Comparison of ENCODE assay signal across 14 mouse cellular contexts in genomic region chr6:72492892-72493291, GRCm38 (mm10). TPM values are rescaled to one million over a fixed set of nuclear protein-coding genes. Genes with fewer than 3 reads are reported as not detected.
DNase-seq lines count a peak whose midpoint lies in the region; ATAC-seq and TF ChIP-seq lines count a peak whose summit lies in the region.
"Had no signal": no experiment of that assay in that cellular context is flagged by ENCODE, and none has a peak within 500 bp of the region (broad histone marks: within the 10 kb centered on the region; RNA-seq: fewer than 3 reads in every experiment).

No protein-coding gene starts in this region.

- no peaks in the 10 kb centered on the region for H3K4me1 ChIP-seq in stomach, embryonic 14.5 days (ENCODE audit: control insufficient read depth, insufficient read depth, low read length)
- no peaks in the 10 kb centered on the region for H3K4me1 ChIP-seq in stomach, postnatal 0 days (replicated peaks; ENCODE audit: control insufficient read depth, insufficient read depth)
- peaks cover 38% of the 10 kb centered on the region for H3K4me1 ChIP-seq in heart, embryonic 10.5 days
- H3K4me1 ChIP-seq in liver, embryonic 13.5 days (replicated peaks) = peaks cover 15% of the 10 kb centered on the region
- H3K4me1 ChIP-seq in small intestine, adult 2 months (ENCODE audit: control insufficient read depth, insufficient read depth, insufficient read length, low read length) = peaks cover 17% of the 10 kb centered on the region; the same call in 1 of the 2 replicates
- no peaks in the 10 kb centered on the region for H3K4me1 ChIP-seq in hindbrain, postnatal 0 days (ENCODE audit: insufficient read depth, low read length)
- 0 out of 2 replicates have a peak, but pooled peaks cover 2% of the 10 kb centered on the region for H3K4me1 ChIP-seq in thymus, adult 2 months (replicated peaks; ENCODE audit: control insufficient read depth, insufficient read depth, low read length)
- H3K4me1 ChIP-seq: hindbrain, embryonic 15.5 days; neural tube, embryonic 13.5 days had no signal

- whole genome bisulfite sequencing in stomach, embryonic 14.5 days = 42% methylated on average over 6 of the region's 6 CpGs
- WGBS in stomach, postnatal 0 days = 35% methylated on average over 6 of the region's 6 CpGs
- 37% methylated on average over 6 of the region's 6 CpGs for WGBS in heart, embryonic 10.5 days
- 13% methylated on average over 6 of the region's 6 CpGs for WGBS in liver, embryonic 13.5 days (ENCODE audit: insufficient replicate concordance)
- 12% methylated on average over 6 of the region's 6 CpGs for WGBS in small intestine, adult 2 months
- 85% methylated on average over 6 of the region's 6 CpGs for WGBS in hindbrain, postnatal 0 days
- 92% methylated on average over 6 of the region's 6 CpGs for WGBS in thymus, adult 2 months

- H3K36me3 ChIP-seq in stomach, embryonic 14.5 days (ENCODE audit: control insufficient read depth, insufficient read depth, low read length) = no peaks in the 10 kb centered on the region
- no peaks in the 10 kb centered on the region for H3K36me3 ChIP-seq in stomach, postnatal 0 days (ENCODE audit: control insufficient read depth, insufficient read depth, low read length)
- H3K36me3 ChIP-seq in heart, embryonic 10.5 days = no peaks in the 10 kb centered on the region
- H3K36me3 ChIP-seq in liver, embryonic 13.5 days = no peaks in the 10 kb centered on the region
- no peaks in the 10 kb centered on the region for H3K36me3 ChIP-seq in small intestine, adult 2 months (ENCODE audit: control insufficient read depth, insufficient read depth, low read length)
- H3K36me3 ChIP-seq in hindbrain, postnatal 0 days (ENCODE audit: insufficient read depth, low read length) = no peaks in the 10 kb centered on the region
- no peaks in the 10 kb centered on the region for H3K36me3 ChIP-seq in thymus, adult 2 months (ENCODE audit: control insufficient read depth, insufficient read depth, low read length)
- H3K36me3 ChIP-seq: hindbrain, embryonic 15.5 days; neural tube, embryonic 13.5 days had no signal

- no peaks in the 10 kb centered on the region for H3K27me3 ChIP-seq in stomach, embryonic 14.5 days (ENCODE audit: control insufficient read depth, insufficient read depth, low read length)
- no peaks in the 10 kb centered on the region for H3K27me3 ChIP-seq in stomach, postnatal 0 days (ENCODE audit: control insufficient read depth, insufficient read depth, low read length)
- no peaks in the 10 kb centered on the region for H3K27me3 ChIP-seq in heart, embryonic 10.5 days (ENCODE audit: insufficient read depth, poor library complexity, severe bottlenecking)
- no peaks in the 10 kb centered on the region for H3K27me3 ChIP-seq in liver, embryonic 13.5 days
- no peaks in the 10 kb centered on the region for H3K27me3 ChIP-seq in small intestine, adult 2 months (ENCODE audit: control insufficient read depth, insufficient read depth, low read length)
- H3K27me3 ChIP-seq in hindbrain, postnatal 0 days (ENCODE audit: insufficient read depth, low read length) = no peaks in the 10 kb centered on the region
- no peaks in the 10 kb centered on the region for H3K27me3 ChIP-seq in thymus, adult 2 months (ENCODE audit: control insufficient read depth, insufficient read depth, low read length)
- H3K27me3 ChIP-seq: hindbrain, embryonic 15.5 days; neural tube, embryonic 13.5 days had no signal

- no peak for DNase-seq in stomach, postnatal 0 days (ENCODE audit: low spot score)
- DNase-seq in heart, embryonic 10.5 days (ENCODE audit: low spot score) = no peak
- DNase-seq in liver, embryonic 13.5 days = peak; percentile 29
- no peak for DNase-seq in hindbrain, postnatal 0 days (ENCODE audit: low spot score)
- DNase-seq in spleen, adult 12 weeks (ENCODE audit: low spot score) = no peak
- DNase-seq in thymus, adult 2 months = no peak
- DNase-seq: adrenal gland, postnatal 25 days; cerebellum, postnatal 14 days; gastrocnemius, postnatal 10 days; thymus, postnatal 36 days had no signal

- no peaks in the 10 kb centered on the region for H3K9me3 ChIP-seq in stomach, embryonic 14.5 days (ENCODE audit: control insufficient read depth, low read depth, low read length)
- no peaks in the 10 kb centered on the region for H3K9me3 ChIP-seq in stomach, postnatal 0 days (ENCODE audit: control insufficient read depth, low read length)
- H3K9me3 ChIP-seq in heart, embryonic 10.5 days = no peaks in the 10 kb centered on the region
- H3K9me3 ChIP-seq in liver, embryonic 13.5 days (replicated peaks) = no peaks in the 10 kb centered on the region
- no peaks in the 10 kb centered on the region for H3K9me3 ChIP-seq in hindbrain, postnatal 0 days (ENCODE audit: low read length)
- H3K9me3 ChIP-seq: hindbrain, embryonic 15.5 days; neural tube, embryonic 13.5 days had no signal

- no peak overlapping the region for H3K4me3 ChIP-seq in stomach, embryonic 14.5 days (ENCODE audit: low read depth, low read length)
- no peak overlapping the region for H3K4me3 ChIP-seq in stomach, postnatal 0 days (ENCODE audit: low read depth, low read length)
- H3K4me3 ChIP-seq in heart, embryonic 10.5 days = no peak overlapping the region
- no peak overlapping the region for H3K4me3 ChIP-seq in liver, embryonic 13.5 days (replicated peaks)
- no peak overlapping the region for H3K4me3 ChIP-seq in small intestine, adult 2 months (ENCODE audit: low read depth, low read length)
- H3K4me3 ChIP-seq in hindbrain, postnatal 0 days (ENCODE audit: low read length) = no peak overlapping the region
- H3K4me3 ChIP-seq in thymus, adult 2 months (ENCODE audit: control insufficient read depth, insufficient read depth, low read length) = no peak overlapping the region
- H3K4me3 ChIP-seq: hindbrain, embryonic 15.5 days; neural tube, embryonic 13.5 days had no signal

- H3K4me2 ChIP-seq in stomach, embryonic 14.5 days (replicated peaks; ENCODE audit: low read depth, low read length) = no peak overlapping the region
- no peak overlapping the region for H3K4me2 ChIP-seq in stomach, postnatal 0 days (replicated peaks; ENCODE audit: low read depth)
- no peak overlapping the region for H3K4me2 ChIP-seq in liver, embryonic 13.5 days
- no peak overlapping the region for H3K4me2 ChIP-seq in hindbrain, postnatal 0 days (ENCODE audit: low read depth, low read length)
- H3K4me2 ChIP-seq: hindbrain, embryonic 15.5 days; neural tube, embryonic 13.5 days had no signal

- H3K27ac ChIP-seq in stomach, embryonic 14.5 days (ENCODE audit: low read length) = no peak overlapping the region
- H3K27ac ChIP-seq in stomach, postnatal 0 days (replicated peaks) = no peak overlapping the region
- H3K27ac ChIP-seq in heart, embryonic 10.5 days = peak overlapping the region; percentile 13; the same call in 1 of the 2 replicates
- no peak overlapping the region for H3K27ac ChIP-seq in liver, embryonic 13.5 days
- H3K27ac ChIP-seq in small intestine, adult 2 months (ENCODE audit: insufficient read depth, low read depth, low read length) = peak overlapping the region; percentile 70
- no peak overlapping the region for H3K27ac ChIP-seq in hindbrain, postnatal 0 days
- no peak overlapping the region for H3K27ac ChIP-seq in thymus, adult 2 months (ENCODE audit: control insufficient read depth, insufficient read depth, low read length)
- H3K27ac ChIP-seq: hindbrain, embryonic 15.5 days; neural tube, embryonic 13.5 days had no signal

- TF ChIP-seq POLR2A in small intestine, adult 2 months (IDR thresholded peaks at IDR 0.05; ENCODE audit: low read depth, low read length) = no peak
- no peak for TF ChIP-seq POLR2A in thymus, adult 2 months (IDR thresholded peaks at IDR 0.05; ENCODE audit: control insufficient read depth, extremely low read depth, insufficient read depth, low read length, poor library complexity)

- no peak for TF ChIP-seq EP300 in stomach, postnatal 0 days (optimal IDR thresholded peaks at IDR 0.05)

- peak; percentile 28; the same call in 1 of the 2 replicates for ATAC-seq in stomach, embryonic 14.5 days (ENCODE audit: insufficient number of reproducible peaks, insufficient read depth, low FRiP score, low read depth)
- ATAC-seq in stomach, postnatal 0 days (ENCODE audit: low FRiP score, low TSS enrichment) = no peak
- peak; percentile 83 for ATAC-seq in liver, embryonic 13.5 days (ENCODE audit: low read depth)
- no peak for ATAC-seq in hindbrain, postnatal 0 days

- no peak overlapping the region for H3K9ac ChIP-seq in stomach, embryonic 14.5 days (replicated peaks; ENCODE audit: low read depth, low read length)
- H3K9ac ChIP-seq in stomach, postnatal 0 days (ENCODE audit: low read length) = no peak overlapping the region
- no peak overlapping the region for H3K9ac ChIP-seq in liver, embryonic 13.5 days
- H3K9ac ChIP-seq in hindbrain, postnatal 0 days (replicated peaks; ENCODE audit: low read length) = no peak overlapping the region
- H3K9ac ChIP-seq: hindbrain, embryonic 15.5 days; neural tube, embryonic 13.5 days had no signal

- no peak for TF ChIP-seq CTCF in stomach, postnatal 0 days (IDR thresholded peaks at IDR 0.05; ENCODE audit: low read depth)
- no peak for TF ChIP-seq CTCF in small intestine, adult 2 months (IDR thresholded peaks at IDR 0.05; ENCODE audit: extremely low read depth, insufficient read length, insufficient replicate concordance, low read depth, low read length)
- TF ChIP-seq CTCF in hindbrain, postnatal 0 days (IDR thresholded peaks at IDR 0.05; ENCODE audit: low read depth) = no peak
- no peak for TF ChIP-seq CTCF in thymus, adult 2 months (IDR thresholded peaks at IDR 0.05; ENCODE audit: borderline replicate concordance, control insufficient read depth, extremely low read depth, insufficient read depth, low read length, poor library complexity)

RNA-seq across cellular contexts. Expression of gene Sh2d6, which starts 28.6 kb away (rescaled TPM):
- 0.32 TPM in 1 of 2 replicates, not detected in the other for polyA plus RNA-seq in stomach, embryonic 14.5 days (2014; fragmentation: Nextera tagmentation; extraction: Ambion mirVana)
- polyA plus RNA-seq in stomach, postnatal 0 days (2015; fragmentation: Nextera tagmentation; extraction: Ambion mirVana) = 0.12 and 0.21 TPM in 2 replicates
- 0.15 TPM in 1 of 2 replicates, not detected in the other for polyA plus RNA-seq in heart, embryonic 10.5 days (2016; fragmentation: Nextera tagmentation; extraction: Ambion mirVana)
- polyA plus RNA-seq in liver, embryonic 13.5 days (2015; fragmentation: Nextera tagmentation; extraction: Ambion mirVana) = not detected in 2 replicates
- polyA plus RNA-seq in small intestine, adult 2 months (2012; rRNA removed) = 9.9 and 22.2 TPM in 2 replicates
- not detected in 2 replicates for total RNA-seq in hindbrain, postnatal 0 days (2014; rRNA removed)
- 0.26 and 0.40 TPM in 2 replicates for polyA plus RNA-seq in hindbrain, postnatal 0 days (2015; fragmentation: Nextera tagmentation; extraction: Ambion mirVana)
- polyA plus RNA-seq in thymus, adult 2 months (2012; rRNA removed) = 4.5 and 6.5 TPM in 2 replicates

RNA-seq across cellular contexts. Expression of gene Capg, which starts 51.3 kb away (rescaled TPM):
- polyA plus RNA-seq in stomach, embryonic 14.5 days (2014; fragmentation: Nextera tagmentation; extraction: Ambion mirVana) = 82.6 and 85.0 TPM in 2 replicates
- polyA plus RNA-seq in stomach, postnatal 0 days (2015; fragmentation: Nextera tagmentation; extraction: Ambion mirVana) = 120 and 130 TPM in 2 replicates
- polyA plus RNA-seq in heart, embryonic 10.5 days (2016; fragmentation: Nextera tagmentation; extraction: Ambion mirVana) = 23.2 and 23.8 TPM in 2 replicates
- polyA plus RNA-seq in liver, embryonic 13.5 days (2015; fragmentation: Nextera tagmentation; extraction: Ambion mirVana) = 13.9 and 15.2 TPM in 2 replicates
- 17.5 and 53.4 TPM in 2 replicates for polyA plus RNA-seq in small intestine, adult 2 months (2012; rRNA removed)
- 5.8 and 10.6 TPM in 2 replicates for total RNA-seq in hindbrain, postnatal 0 days (2014; rRNA removed)
- polyA plus RNA-seq in hindbrain, postnatal 0 days (2015; fragmentation: Nextera tagmentation; extraction: Ambion mirVana) = 10.0 and 11.2 TPM in 2 replicates
- polyA plus RNA-seq in thymus, adult 2 months (2012; rRNA removed) = 49.1 and 50.6 TPM in 2 replicates

RNA-seq across cellular contexts. Expression of gene Mat2a, which starts 53.5 kb away (rescaled TPM):
- polyA plus RNA-seq in stomach, embryonic 14.5 days (2014; fragmentation: Nextera tagmentation; extraction: Ambion mirVana) = 333 and 352 TPM in 2 replicates
- 143 and 146 TPM in 2 replicates for polyA plus RNA-seq in stomach, postnatal 0 days (2015; fragmentation: Nextera tagmentation; extraction: Ambion mirVana)
- 353 and 387 TPM in 2 replicates for polyA plus RNA-seq in heart, embryonic 10.5 days (2016; fragmentation: Nextera tagmentation; extraction: Ambion mirVana)
- 235 and 254 TPM in 2 replicates for polyA plus RNA-seq in liver, embryonic 13.5 days (2015; fragmentation: Nextera tagmentation; extraction: Ambion mirVana)
- 19.5 and 20.1 TPM in 2 replicates for polyA plus RNA-seq in small intestine, adult 2 months (2012; rRNA removed)
- 70.5 and 105 TPM in 2 replicates for total RNA-seq in hindbrain, postnatal 0 days (2014; rRNA removed)
- 254 and 279 TPM in 2 replicates for polyA plus RNA-seq in hindbrain, postnatal 0 days (2015; fragmentation: Nextera tagmentation; extraction: Ambion mirVana)
- 140 and 162 TPM in 2 replicates for polyA plus RNA-seq in thymus, adult 2 months (2012; rRNA removed)

Comparison
In these comparisons a context has a peak if more than half of its experiments do, and no peak if none do; other contexts are left out.
1. ATAC-seq: peak in stomach, embryonic 14.5 days (single experiment) and liver, embryonic 13.5 days (single experiment); none in stomach, postnatal 0 days (single experiment) and hindbrain, postnatal 0 days (single experiment).
2. H3K27ac ChIP-seq: peak in heart, embryonic 10.5 days (single experiment) and small intestine, adult 2 months (single experiment); none in stomach, embryonic 14.5 days (single experiment), stomach, postnatal 0 days (single experiment), liver, embryonic 13.5 days (single experiment), hindbrain, postnatal 0 days (single experiment) and thymus, adult 2 months (single experiment).